Mouse (Mus musculus): ENCODE measurements around the gene Gpr83.

Gene Gpr83

GRCm38 (mm10) chr9:14904741-14905475 lies 44.9 kb downstream of the Gpr83 start:
- DNase-seq (ENCODE audit: low spot score in 2 of 2) = no peak

- DNase-seq (ENCODE audit: low spot score in 2 of 2) = no peak
Measured at GRCm38 (mm10) chr9:14905956-14906355, 45.9 kb downstream of the Gpr83 start.

- no peak for DNase-seq (ENCODE audit: low spot score in 2 of 2)
Measured at GRCm38 (mm10) chr9:14907816-14908415, 47.9 kb downstream of the Gpr83 start.

- no peak for DNase-seq (ENCODE audit: low spot score in 2 of 2)
Measured at GRCm38 (mm10) chr9:14909981-14910380, 50.0 kb downstream of the Gpr83 start.

GRCm38 (mm10) chr9:14912037-14912436 lies 52.0 kb downstream of the Gpr83 start:
- no peak for DNase-seq (ENCODE audit: low spot score in 2 of 2)

- no peak for DNase-seq (ENCODE audit: low spot score in 2 of 2)
Measured at GRCm38 (mm10) chr9:14917661-14918060, 57.7 kb downstream of the Gpr83 start.

GRCm38 (mm10) chr9:14918825-14919668 lies 59.0 kb downstream of the Gpr83 start:
- DNase-seq (ENCODE audit: low spot score in 2 of 2) = no peak

Data from cerebellum, postnatal 4 days (tissue).